ENCODE assay signal across 8 mouse cellular contexts in genomic region chr17:85857705-85858472, GRCm38 (mm10).
DNase-seq lines count a peak whose midpoint lies in the region; ATAC-seq and TF ChIP-seq lines count a peak whose summit lies in the region.

No protein-coding gene starts in this region.

- H3K9ac ChIP-seq in midbrain, embryonic 11.5 days (ENCODE audit: low read length), result no peak overlapping the region
- no peak overlapping the region for H3K9ac ChIP-seq in limb, embryonic 12.5 days (replicated peaks)
- no peak overlapping the region for H3K9ac ChIP-seq in stomach, embryonic 16.5 days (ENCODE audit: low read length)

- no peaks in the 10 kb centered on the region for H3K27me3 ChIP-seq in midbrain, embryonic 11.5 days (ENCODE audit: control insufficient read depth, insufficient read depth, low read length)
- no peaks in the 10 kb centered on the region for H3K27me3 ChIP-seq in midbrain, embryonic 10.5 days (ENCODE audit: low read depth, poor library complexity, severe bottlenecking)
- H3K27me3 ChIP-seq in kidney, adult 2 months (replicated peaks; ENCODE audit: control insufficient read depth, insufficient read depth, low read length), result no peaks in the 10 kb centered on the region
- peaks cover 15% of the 10 kb centered on the region; the same call in 1 of the 2 replicates for H3K27me3 ChIP-seq in limb, embryonic 12.5 days
- H3K27me3 ChIP-seq in stomach, embryonic 16.5 days (ENCODE audit: control insufficient read depth, insufficient read depth, low read length), result peaks cover 2% of the 10 kb centered on the region; the same call in 1 of the 2 replicates

- 58% methylated on average over 22 of the region's 22 CpGs for WGBS in midbrain, embryonic 11.5 days
- 68% methylated on average over 22 of the region's 22 CpGs for WGBS in midbrain, embryonic 10.5 days
- WGBS in kidney, adult 2 months, result 22% methylated on average over 22 of the region's 22 CpGs
- WGBS in limb, embryonic 12.5 days, result 32% methylated on average over 22 of the region's 22 CpGs
- 24% methylated on average over 22 of the region's 22 CpGs for WGBS in stomach, embryonic 16.5 days

- peak; percentile 54; the same call in 1 of the 2 replicates for ATAC-seq in midbrain, embryonic 11.5 days (ENCODE audit: low FRiP score)
- no peak for ATAC-seq in limb, embryonic 12.5 days (ENCODE audit: insufficient number of reproducible peaks, insufficient read depth, low FRiP score, low TSS enrichment, low read depth)
- peak; percentile 40; the same call in 1 of the 2 replicates for ATAC-seq in stomach, embryonic 16.5 days (ENCODE audit: insufficient read depth, low FRiP score)

- no peaks in the 10 kb centered on the region for H3K36me3 ChIP-seq in midbrain, embryonic 11.5 days (ENCODE audit: control insufficient read depth, insufficient read depth, low read length)
- H3K36me3 ChIP-seq in midbrain, embryonic 10.5 days, result no peaks in the 10 kb centered on the region
- H3K36me3 ChIP-seq in kidney, adult 2 months (ENCODE audit: control insufficient read depth, insufficient read depth, low read length), result no peaks in the 10 kb centered on the region
- H3K36me3 ChIP-seq in limb, embryonic 12.5 days, result no peaks in the 10 kb centered on the region
- no peaks in the 10 kb centered on the region for H3K36me3 ChIP-seq in stomach, embryonic 16.5 days (ENCODE audit: control insufficient read depth, insufficient read depth, low read length)

- H3K4me2 ChIP-seq in midbrain, embryonic 11.5 days, result no peak overlapping the region
- peak overlapping the region; percentile 26 for H3K4me2 ChIP-seq in limb, embryonic 12.5 days
- H3K4me2 ChIP-seq in stomach, embryonic 16.5 days (ENCODE audit: low read depth, low read length), result peak overlapping the region; percentile 32

- no peak overlapping the region for H3K4me3 ChIP-seq in midbrain, embryonic 11.5 days (ENCODE audit: low read depth, low read length)
- no peak overlapping the region for H3K4me3 ChIP-seq in midbrain, embryonic 10.5 days
- no peak overlapping the region for H3K4me3 ChIP-seq in kidney, adult 2 months (ENCODE audit: insufficient read depth, low read depth, low read length)
- H3K4me3 ChIP-seq in limb, embryonic 12.5 days (replicated peaks), result no peak overlapping the region
- peak overlapping the region; percentile 11; the same call in 1 of the 2 replicates for H3K4me3 ChIP-seq in stomach, embryonic 16.5 days (replicated peaks; ENCODE audit: low read length)

- peak; percentile 87 for DNase-seq in midbrain, embryonic 11.5 days (ENCODE audit: low spot score, missing footprints)
- no peak for DNase-seq in midbrain, embryonic 10.5 days (ENCODE audit: low spot score)
- DNase-seq in gastrocnemius, postnatal 14 days, result peak; percentile 48
- peak; percentile 65 for DNase-seq in kidney, adult 2 months
- no peak for DNase-seq in urinary bladder, postnatal 10 days (ENCODE audit: low spot score)
- no peak for DNase-seq in urinary bladder, postnatal 36 days (ENCODE audit: low spot score in 2 of 2)

- H3K27ac ChIP-seq in midbrain, embryonic 11.5 days (ENCODE audit: low read depth, low read length), result no peak overlapping the region
- H3K27ac ChIP-seq in midbrain, embryonic 10.5 days (replicated peaks), result no peak overlapping the region
- H3K27ac ChIP-seq in kidney, adult 2 months (ENCODE audit: insufficient read depth, low read depth, low read length), result no peak overlapping the region
- H3K27ac ChIP-seq in limb, embryonic 12.5 days, result no peak overlapping the region
- H3K27ac ChIP-seq in stomach, embryonic 16.5 days (ENCODE audit: low read length), result no peak overlapping the region

- TF ChIP-seq CTCF in kidney, adult 2 months (conservative IDR thresholded peaks at IDR 0.05; ENCODE audit: insufficient read depth, insufficient read length, low read depth, low read length), result no peak

- intact Hi-C loops in gastrocnemius, postnatal 14 days (cut with DNase I; ENCODE audit: low total_unique reads), result no loop called here

- no peaks in the 10 kb centered on the region for H3K4me1 ChIP-seq in midbrain, embryonic 11.5 days (ENCODE audit: control insufficient read depth, insufficient read depth, low read length)
- 0 out of 2 replicates have a peak, but pooled peaks cover 7% of the 10 kb centered on the region for H3K4me1 ChIP-seq in midbrain, embryonic 10.5 days
- peaks cover 4% of the 10 kb centered on the region; the same call in 1 of the 2 replicates for H3K4me1 ChIP-seq in kidney, adult 2 months (ENCODE audit: control insufficient read depth, insufficient read depth, low read length)
- peaks cover 27% of the 10 kb centered on the region for H3K4me1 ChIP-seq in limb, embryonic 12.5 days (replicated peaks)
- no peaks in the 10 kb centered on the region for H3K4me1 ChIP-seq in stomach, embryonic 16.5 days (ENCODE audit: control insufficient read depth, insufficient read depth, low read length)

- no peak for TF ChIP-seq POLR2A in kidney, adult 2 months (IDR thresholded peaks at IDR 0.05; ENCODE audit: low read depth, low read length)

- no peaks in the 10 kb centered on the region for H3K9me3 ChIP-seq in midbrain, embryonic 11.5 days (ENCODE audit: control insufficient read depth, low read length)
- H3K9me3 ChIP-seq in midbrain, embryonic 10.5 days (replicated peaks), result no peaks in the 10 kb centered on the region
- H3K9me3 ChIP-seq in limb, embryonic 12.5 days, result no peaks in the 10 kb centered on the region
- no peaks in the 10 kb centered on the region for H3K9me3 ChIP-seq in stomach, embryonic 16.5 days (replicated peaks; ENCODE audit: control insufficient read depth, low read length)

Comparison
In these comparisons a context has a peak if more than half of its experiments do, and no peak if none do; other contexts are left out.
1. DNase-seq: peak in midbrain, embryonic 11.5 days (single experiment), gastrocnemius, postnatal 14 days (single experiment) and kidney, adult 2 months (single experiment); none in midbrain, embryonic 10.5 days (single experiment), urinary bladder, postnatal 10 days (single experiment) and urinary bladder, postnatal 36 days (0 of 2).